18 mouse cellular contexts compared by ENCODE assay signal in the genomic region with DNA sequence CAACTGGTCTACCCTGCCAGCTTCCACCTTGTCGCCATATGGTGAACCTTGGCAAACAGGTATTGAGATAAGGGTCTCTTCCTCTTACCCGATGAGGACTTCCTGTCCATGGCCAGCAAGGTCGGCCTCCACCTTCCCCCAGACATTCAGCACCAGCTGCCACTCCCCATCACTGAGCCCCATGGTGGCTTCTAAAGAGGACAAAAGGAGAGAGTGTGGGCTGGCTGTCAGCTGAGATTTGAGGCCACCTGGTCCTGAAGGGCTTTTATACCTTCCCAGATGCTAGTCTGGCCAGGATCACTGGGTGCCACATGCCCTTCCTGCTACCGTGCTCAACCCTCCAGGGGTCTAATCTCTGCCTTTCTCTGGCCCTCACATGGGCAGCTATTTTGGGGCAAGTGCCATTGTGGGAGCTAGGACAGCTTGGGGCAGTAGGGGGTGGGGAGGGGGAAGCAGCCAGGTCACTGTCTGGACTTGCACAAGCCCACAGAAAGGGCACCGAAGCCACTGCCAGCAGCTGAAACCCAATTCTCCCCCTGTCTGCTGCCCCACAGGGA. TPM values are rescaled to one million over a fixed set of nuclear protein-coding genes. Genes with fewer than 3 reads are reported as not detected.
DNase-seq lines count a peak whose midpoint lies in the region; ATAC-seq and TF ChIP-seq lines count a peak whose summit lies in the region.
"Had no signal": no experiment of that assay in that cellular context is flagged by ENCODE, and none has a peak within 500 bp of the region (broad histone marks: within the 10 kb centered on the region; RNA-seq: fewer than 3 reads in every experiment).

No protein-coding gene starts in this region.

- H3K27me3 ChIP-seq in heart, postnatal 0 days (ENCODE audit: control insufficient read depth, insufficient read depth, low read length), result no peaks in the 10 kb centered on the region
- H3K27me3 ChIP-seq in midbrain, embryonic 10.5 days (ENCODE audit: low read depth, poor library complexity, severe bottlenecking), result no peaks in the 10 kb centered on the region
- H3K27me3 ChIP-seq: forebrain, embryonic 12.5 days had no signal

- peak; percentile 59 for DNase-seq in cerebellum, adult 11 months
- peak; percentile 56 to 60 for DNase-seq in cerebellum, postnatal 10 days
- peak; percentile 77 to 88 for DNase-seq in heart, adult 18-20 months
- peak; percentile 80 for DNase-seq in heart, postnatal 0 days (ENCODE audit: low spot score)
- DNase-seq in layer of hippocampus, adult 18-20 months (ENCODE audit: low spot score in 2 of 2), result no peak
- no peak for DNase-seq in midbrain, embryonic 10.5 days (ENCODE audit: low spot score)
- DNase-seq in left cerebral cortex, adult 9 months (ENCODE audit: low spot score in 2 of 2), result no peak
- no peak for DNase-seq in adipocyte (ENCODE audit: low spot score)
- DNase-seq: kidney, adult 8-10 months; lung, postnatal 36 days; thymus, postnatal 25 days had no signal

- peak; percentile 97 for TF ChIP-seq EP300 in heart, postnatal 0 days (IDR thresholded peaks at IDR 0.05; ENCODE audit: low read depth)

- H3K36me3 ChIP-seq in heart, postnatal 0 days (replicated peaks; ENCODE audit: control insufficient read depth, insufficient read depth, low read length), result peaks cover 7% of the 10 kb centered on the region; the same call in 1 of the 2 replicates
- no peaks in the 10 kb centered on the region for H3K36me3 ChIP-seq in midbrain, embryonic 10.5 days
- H3K36me3 ChIP-seq: forebrain, embryonic 12.5 days had no signal

- TF ChIP-seq CTCF in heart, postnatal 0 days (IDR thresholded peaks at IDR 0.05; ENCODE audit: low read depth), result no peak

- H3K9ac ChIP-seq in heart, postnatal 0 days (replicated peaks; ENCODE audit: low read depth, low read length), result peak overlapping the region; percentile 52
- H3K9ac ChIP-seq: forebrain, embryonic 12.5 days; liver, embryonic 14.5 days had no signal

- peaks cover 46% of the 10 kb centered on the region for H3K4me1 ChIP-seq in heart, postnatal 0 days (ENCODE audit: control insufficient read depth, insufficient read depth)
- H3K4me1 ChIP-seq in midbrain, embryonic 10.5 days, result peaks cover 13% of the 10 kb centered on the region

- peak; percentile 70 for ATAC-seq in heart, postnatal 0 days (ENCODE audit: insufficient read depth, low read depth)
- ATAC-seq: activated CD4-positive, CD25-positive, alpha-beta regulatory T cell, adult 4 months; hindbrain, postnatal 0 days had no signal

- H3K4me2 ChIP-seq in heart, postnatal 0 days (ENCODE audit: low read depth, low read length), result peak overlapping the region; percentile 56
- H3K4me2 ChIP-seq: forebrain, embryonic 12.5 days had no signal

- peak overlapping the region; percentile 31 for H3K4me3 ChIP-seq in heart, postnatal 0 days (ENCODE audit: low read depth, low read length)
- no peak overlapping the region for H3K4me3 ChIP-seq in midbrain, embryonic 10.5 days
- H3K4me3 ChIP-seq: forebrain, embryonic 12.5 days; layer of hippocampus, adult 2 months had no signal

- no peaks in the 10 kb centered on the region for H3K9me3 ChIP-seq in heart, postnatal 0 days (replicated peaks; ENCODE audit: control insufficient read depth, low read length)
- H3K9me3 ChIP-seq in midbrain, embryonic 10.5 days (replicated peaks), result no peaks in the 10 kb centered on the region
- H3K9me3 ChIP-seq: forebrain, embryonic 12.5 days had no signal

- peak overlapping the region; percentile 95 for H3K27ac ChIP-seq in heart, postnatal 0 days (ENCODE audit: low read depth)
- H3K27ac ChIP-seq in midbrain, embryonic 10.5 days (replicated peaks), result no peak overlapping the region
- H3K27ac ChIP-seq: forebrain, embryonic 12.5 days; hindbrain, postnatal 0 days; layer of hippocampus, adult 2 months; liver, embryonic 14.5 days had no signal

- 26% methylated on average over 5 of the region's 5 CpGs for WGBS in heart, postnatal 0 days
- WGBS in midbrain, embryonic 10.5 days, result 81% methylated on average over 5 of the region's 5 CpGs

RNA-seq across cellular contexts. Expression of a gene that starts 22.1 kb away (rescaled TPM):
- total RNA-seq in heart, adult 18-20 months (2021), result 1 to 10 TPM; 1.3 to 3.1 TPM
- not detected in 2 replicates for total RNA-seq in heart, postnatal 0 days (2014; rRNA removed; ENCODE audit: low replicate concordance)
- polyA plus RNA-seq in heart, postnatal 0 days (2015; fragmentation: Nextera tagmentation; extraction: Ambion mirVana), result 0.11 TPM in 2 replicates
- total RNA-seq in layer of hippocampus, adult 18-20 months (2021), result not detected
- not detected in 2 replicates for polyA plus RNA-seq in midbrain, embryonic 10.5 days (2016; fragmentation: Nextera tagmentation; extraction: Ambion mirVana)
- total RNA-seq: layer of hippocampus, adult 2 months; MEL had no signal
- polyA plus RNA-seq: activated CD4-positive, CD25-positive, alpha-beta regulatory T cell, adult 4 months; forebrain, embryonic 12.5 days; hindbrain, postnatal 0 days had no signal

RNA-seq across cellular contexts. Expression of a gene that starts 28.0 kb away (rescaled TPM):
- over 10,000 TPM; 19,183 to 21,770 TPM for total RNA-seq in heart, adult 18-20 months (2021)
- 4,504 and 5,889 TPM in 2 replicates for total RNA-seq in heart, postnatal 0 days (2014; rRNA removed; ENCODE audit: low replicate concordance)
- polyA plus RNA-seq in heart, postnatal 0 days (2015; fragmentation: Nextera tagmentation; extraction: Ambion mirVana), result 3,958 and 4,151 TPM in 2 replicates
- under 1 TPM; 0.42 to 0.46 TPM for total RNA-seq in layer of hippocampus, adult 18-20 months (2021)
- polyA plus RNA-seq in midbrain, embryonic 10.5 days (2016; fragmentation: Nextera tagmentation; extraction: Ambion mirVana), result 0.16 and 0.25 TPM in 2 replicates
- total RNA-seq: hindbrain, postnatal 0 days; left cerebral cortex, postnatal 36 days; MEL had no signal
- polyA plus RNA-seq: activated CD4-positive, CD25-positive, alpha-beta regulatory T cell, adult 4 months; forebrain, embryonic 12.5 days had no signal

Comparison
In these comparisons a context has a peak if more than half of its experiments do, and no peak if none do; other contexts are left out.
1. DNase-seq: peak in cerebellum, adult 11 months (single experiment), cerebellum, postnatal 10 days (2 of 2), heart, adult 18-20 months (2 of 2) and heart, postnatal 0 days (single experiment); none in layer of hippocampus, adult 18-20 months (0 of 2), midbrain, embryonic 10.5 days (single experiment), left cerebral cortex, adult 9 months (0 of 2) and adipocyte (single experiment).
2. RNA of a gene that starts 28.0 kb away (total RNA-seq): 19,183 to 21,770 TPM in heart, adult 18-20 months and 4,504 to 5,889 TPM in heart, postnatal 0 days; 0.42 to 0.46 TPM in layer of hippocampus, adult 18-20 months; every median in the first group is over 1,000 times any median in the second.